Mouse (Mus musculus) limb, embryonic 14.5 days (tissue): Measurements from ENCODE around the gene Agl. TPM values are rescaled to one million over a fixed set of nuclear protein-coding genes. Genes with fewer than 3 reads are reported as not detected.

ENCODE experiments used
- ATAC-seq: fragments of 200-750 bp; cut with Nextera tagmentation; 2 replicates; pipeline ENCODE4 v1.8.0; 2017; ENCODE audit warnings: low read depth, moderate number of reproducible peaks, moderate TSS enrichment; ENCODE audit not compliant: low FRiP score
- DNase-seq: peaks from one replicate; pipeline ENCODE4 v3.0.0-alpha.2; 2015; ENCODE audit warnings: low spot score
- H3K27ac ChIP-seq: fragments of 300-500 bp; sonication (generic); replicated peaks from 2 replicates; pipeline ENCODE4 v1.5.1; 2014; ENCODE audit warnings: low read depth, mild to moderate bottlenecking, low read length, moderate library complexity, mixed read lengths
- H3K27me3 ChIP-seq: fragments of 300-500 bp; sonication (generic); 2 replicates; pipeline ENCODE4 v1.6.1; 2014; ENCODE audit warnings: low read length, mixed read lengths; ENCODE audit not compliant: control insufficient read depth, insufficient read depth
- H3K36me3 ChIP-seq: fragments of 300-500 bp; sonication (generic); 2 replicates; pipeline ENCODE4 v1.6.1; 2014; ENCODE audit warnings: mild to moderate bottlenecking, low read length, moderate library complexity, mixed read lengths; ENCODE audit not compliant: control insufficient read depth, insufficient read depth
- H3K4me1 ChIP-seq: fragments of 300-500 bp; sonication (generic); 2 replicates; pipeline ENCODE4 v1.6.1; 2014; ENCODE audit warnings: antibody characterized with exemption, low read length, mixed read lengths; ENCODE audit not compliant: control insufficient read depth, insufficient read depth
- H3K4me2 ChIP-seq: fragments of 300-500 bp; sonication (generic); replicated peaks from 2 replicates; pipeline ENCODE4 v1.6.1; 2014; ENCODE audit warnings: low read depth, mild to moderate bottlenecking, low read length, moderate library complexity; ENCODE audit not compliant: severe bottlenecking
- H3K4me3 ChIP-seq: fragments of 300-500 bp; sonication (generic); replicated peaks from 2 replicates; pipeline ENCODE4 v1.5.1; 2014; ENCODE audit warnings: low read length
- H3K9ac ChIP-seq: fragments of 300-500 bp; sonication (generic); 2 replicates; pipeline ENCODE4 v1.6.1; 2014; ENCODE audit warnings: mild to moderate bottlenecking, low read depth, low read length, moderate library complexity; ENCODE audit not compliant: severe bottlenecking
- H3K9me3 ChIP-seq: fragments of 300-500 bp; sonication (generic); 2 replicates; pipeline ENCODE4 v1.6.1; 2016; ENCODE audit warnings: low read length; ENCODE audit not compliant: control insufficient read depth
- POLR2A ChIP-seq: fragments of 200-500 bp; IDR thresholded peaks from 2 replicates; pipeline ENCODE4 v1.8.0; 2012; ENCODE audit warnings: inconsistent platforms, mild to moderate bottlenecking, moderate library complexity, borderline replicate concordance; ENCODE audit not compliant: insufficient read depth, insufficient read length; ENCODE audit errors: extremely low read depth
- WGBS: fragments of 180-500 bp; shearing (Covaris S2); extraction: QIAGEN DNeasy Blood & Tissue Kit; methylation state at CpG from one replicate; pipeline ENCODE4 v1.1.7; 2014; 5-methylcytosine and 5-hydroxymethylcytosine counted together
- polyA plus RNA-seq, 2 experiments: library from polyadenylated mRNA; depleted of rRNA in 1 of 2; stranded (reverse) in 1 of 2; unstranded in 1 of 2; fragments of >200 nt; fragmentation: Nextera tagmentation in 1 of 2; extraction: Ambion mirVana in 1 of 2; gene quantifications; 2 replicates each; pipeline versions ENCODE4 v1.2.1 to v1.2.3; 2012 to 2014

Gene Agl
- polyA plus RNA-seq, 2 experiments, result 18.0 to 26.9 TPM

GRCm38 (mm10) chr3:116694312-116694711 lies 113.7 kb downstream of the Agl start:
- no peak for TF ChIP-seq POLR2A
- DNase-seq (no peak), ATAC-seq (no peak)
- Histone ChIP-seq H3K9me3 (no peaks in the 10 kb centered on the region), H3K27me3 (no peaks in the 10 kb centered on the region), H3K27ac (no peak overlapping the region), H3K4me3 (no peak overlapping the region), H3K36me3 (peaks cover 5% of the 10 kb centered on the region), H3K4me1 (no peaks in the 10 kb centered on the region), H3K9ac (no peak overlapping the region), H3K4me2 (no peak overlapping the region)
- WGBS, result 84% methylated on average over 3 of the region's 3 CpGs

Other genes starting within 250 kb of the Agl start
- 0.83 and 1.0 TPM in 2 replicates for gene Lrrc39, start 245.2 kb downstream of the Agl start, polyA plus RNA-seq (2012; rRNA removed)
- 1.1 TPM in 2 replicates for gene Lrrc39, start 245.2 kb downstream of the Agl start, polyA plus RNA-seq (2014; fragmentation: Nextera tagmentation; extraction: Ambion mirVana)
- 8.9 and 11.6 TPM in 2 replicates for gene Sass6, start 213.2 kb downstream of the Agl start, polyA plus RNA-seq (2012; rRNA removed)
- 15.7 and 17.2 TPM in 2 replicates for gene Sass6, start 213.2 kb downstream of the Agl start, polyA plus RNA-seq (2014; fragmentation: Nextera tagmentation; extraction: Ambion mirVana)
- 27.7 and 34.9 TPM in 2 replicates for gene Trmt13, start 193.6 kb downstream of the Agl start, polyA plus RNA-seq (2012; rRNA removed)
- gene Trmt13, start 193.6 kb downstream of the Agl start, polyA plus RNA-seq (2014; fragmentation: Nextera tagmentation; extraction: Ambion mirVana), result 25.8 and 25.9 TPM in 2 replicates
- 43.3 and 46.3 TPM in 2 replicates for gene Mfsd14a, start 145.5 kb downstream of the Agl start, polyA plus RNA-seq (2012; rRNA removed)
- 80.5 and 84.6 TPM in 2 replicates for gene Mfsd14a, start 145.5 kb downstream of the Agl start, polyA plus RNA-seq (2014; fragmentation: Nextera tagmentation; extraction: Ambion mirVana)
- not detected in 2 replicates for gene Gm43191, start 126.9 kb downstream of the Agl start, polyA plus RNA-seq (2012; rRNA removed)
- not detected in 2 replicates for gene Gm43191, start 126.9 kb downstream of the Agl start, polyA plus RNA-seq (2014; fragmentation: Nextera tagmentation; extraction: Ambion mirVana)
- 20.7 and 23.3 TPM in 2 replicates for gene Slc35a3, start 95.3 kb downstream of the Agl start, polyA plus RNA-seq (2012; rRNA removed)
- 9.6 and 10.8 TPM in 2 replicates for gene Slc35a3, start 95.3 kb downstream of the Agl start, polyA plus RNA-seq (2014; fragmentation: Nextera tagmentation; extraction: Ambion mirVana)
- gene Frrs1, start 51.3 kb upstream of the Agl start, polyA plus RNA-seq (2012; rRNA removed), result 6.4 and 8.2 TPM in 2 replicates
- 12.4 and 13.2 TPM in 2 replicates for gene Frrs1, start 51.3 kb upstream of the Agl start, polyA plus RNA-seq (2014; fragmentation: Nextera tagmentation; extraction: Ambion mirVana)
- not detected in 2 replicates for gene 4930455H04Rik, start 160.1 kb upstream of the Agl start, polyA plus RNA-seq (2012; rRNA removed)
- gene 4930455H04Rik, start 160.1 kb upstream of the Agl start, polyA plus RNA-seq (2014; fragmentation: Nextera tagmentation; extraction: Ambion mirVana), result not detected in 2 replicates
- gene Palmd, start 160.8 kb upstream of the Agl start, polyA plus RNA-seq (2012; rRNA removed), result 9.3 and 12.4 TPM in 2 replicates
- 16.5 and 19.0 TPM in 2 replicates for gene Palmd, start 160.8 kb upstream of the Agl start, polyA plus RNA-seq (2014; fragmentation: Nextera tagmentation; extraction: Ambion mirVana)